Mouse (Mus musculus): ENCODE data around the gene Lsg1. TPM values are rescaled to one million over a fixed set of nuclear protein-coding genes. Genes with fewer than 3 reads are reported as not detected.
A peak's percentile ranks its signal among the peaks of the same experiment; 100 is the strongest.

Lsg1 gene
- total RNA-seq, 2 experiments from 2014 or later, result 19.5 to 20.2 TPM

GRCm38 (mm10) chr16:30596959-30597681, 9.7 kb upstream of the Lsg1 start:
- intact Hi-C loops (cut with DNase I), result loop anchor here (1.0 to 5.0 kb wide), 4 partner anchors 180 to 474 kb away; no protein-coding TSS in a partner anchor
- H3K4me3 ChIP-seq, result peak overlapping the region; percentile 59
- peak; percentile 98 for TF ChIP-seq CTCF (IDR thresholded peaks at IDR 0.05)
- peak; percentile 85 for DNase-seq
- H3K27ac ChIP-seq, result peak overlapping the region; percentile 43; the same call in 1 of the 2 replicates

GRCm38 (mm10) chr16:30595835-30596557, 8.6 kb upstream of the Lsg1 start:
- Histone ChIP-seq H3K27ac (no peak overlapping the region), H3K4me3 (no peak overlapping the region)
- no peak for DNase-seq
- intact Hi-C loops (cut with DNase I), result loop anchor here (2.0 to 5.0 kb wide), 2 partner anchors 181 to 279 kb away; no protein-coding TSS in a partner anchor
- TF ChIP-seq CTCF (IDR thresholded peaks at IDR 0.05), result no peak

- DNase-seq, result no peak
- H3K4me3 ChIP-seq, result no peak overlapping the region
- intact Hi-C loops (cut with DNase I), result loop anchor here (5.0 kb wide), 1 partner anchor 182 kb away; no protein-coding TSS in a partner anchor
- no peak for TF ChIP-seq CTCF (IDR thresholded peaks at IDR 0.05)
- no peak overlapping the region for H3K27ac ChIP-seq
Measured at GRCm38 (mm10) chr16:30595356-30595755, 8.0 kb upstream of the Lsg1 start.

GRCm38 (mm10) chr16:30591990-30592389, 4.6 kb upstream of the Lsg1 start:
- TF ChIP-seq CTCF (IDR thresholded peaks at IDR 0.05), result peak; percentile 25; the same call in 1 of the 2 replicates
- H3K4me3 ChIP-seq, result no peak overlapping the region
- H3K27ac ChIP-seq, result no peak overlapping the region
- intact Hi-C loops (cut with DNase I), result no loop called here
- no peak for DNase-seq

- TF ChIP-seq CTCF (IDR thresholded peaks at IDR 0.05), result peak; percentile 9; the same call in 1 of the 2 replicates
- DNase-seq, result no peak
- 0 out of 2 replicates have a peak overlapping the region, but pooled peaks have one; percentile 28 for H3K27ac ChIP-seq
- no peak overlapping the region for H3K4me3 ChIP-seq
- intact Hi-C loops (cut with DNase I), result no loop called here
Measured at GRCm38 (mm10) chr16:30590264-30591209, 3.1 kb upstream of the Lsg1 start.

- Histone ChIP-seq H3K27ac (peak overlapping the region; percentile 96), H3K4me3 (peak overlapping the region; percentile 83)
- no peak for TF ChIP-seq CTCF (IDR thresholded peaks at IDR 0.05)
- DNase-seq, result no peak
- intact Hi-C loops (cut with DNase I), result loop anchor here (5.0 kb wide), 1 partner anchor 760 kb away; no protein-coding TSS in a partner anchor
Measured at GRCm38 (mm10) chr16:30586935-30587493, 378 bp downstream of the Lsg1 start.

GRCm38 (mm10) chr16:30580765-30581164, 6.6 kb downstream of the Lsg1 start:
- TF ChIP-seq CTCF (IDR thresholded peaks at IDR 0.05), result no peak
- intact Hi-C loops (cut with DNase I), result no loop called here
- H3K4me3 ChIP-seq, result no peak overlapping the region
- no peak overlapping the region for H3K27ac ChIP-seq
- DNase-seq, result no peak

- H3K27ac ChIP-seq, result no peak overlapping the region
- intact Hi-C loops (cut with DNase I), result no loop called here
- H3K4me3 ChIP-seq, result no peak overlapping the region
- DNase-seq, result no peak
- TF ChIP-seq CTCF (IDR thresholded peaks at IDR 0.05), result no peak
Measured at GRCm38 (mm10) chr16:30576392-30576791, 11.0 kb downstream of the Lsg1 start.

GRCm38 (mm10) chr16:30575815-30576214, 11.6 kb downstream of the Lsg1 start:
- Histone ChIP-seq H3K27ac (no peak overlapping the region), H3K4me3 (no peak overlapping the region)
- intact Hi-C loops (cut with DNase I), result no loop called here
- no peak for DNase-seq
- TF ChIP-seq CTCF (IDR thresholded peaks at IDR 0.05), result no peak

GRCm38 (mm10) chr16:30572239-30572638, 15.2 kb downstream of the Lsg1 start:
- intact Hi-C loops (cut with DNase I), result no loop called here
- Histone ChIP-seq H3K27ac (no peak overlapping the region), H3K4me3 (no peak overlapping the region)
- DNase-seq, result no peak
- no peak for TF ChIP-seq CTCF (IDR thresholded peaks at IDR 0.05)

GRCm38 (mm10) chr16:30571378-30571777, 16.0 kb downstream of the Lsg1 start:
- DNase-seq, result no peak
- H3K27ac ChIP-seq, result no peak overlapping the region
- intact Hi-C loops (cut with DNase I), result no loop called here
- H3K4me3 ChIP-seq, result no peak overlapping the region
- TF ChIP-seq CTCF (IDR thresholded peaks at IDR 0.05), result no peak

GRCm38 (mm10) chr16:30570173-30570572, 17.2 kb downstream of the Lsg1 start:
- no peak for DNase-seq
- intact Hi-C loops (cut with DNase I), result no loop called here
- no peak for TF ChIP-seq CTCF (IDR thresholded peaks at IDR 0.05)
- Histone ChIP-seq H3K4me3 (no peak overlapping the region), H3K27ac (no peak overlapping the region)

Data from gastrocnemius, adult 2 months (tissue).